Mouse (Mus musculus) hindbrain, embryonic 13.5 days (tissue): Measurements from ENCODE around the gene Cox14. TPM values are rescaled to one million over a fixed set of nuclear protein-coding genes. Genes with fewer than 3 reads are reported as not detected.
A peak's percentile ranks its signal among the peaks of the same experiment; 100 is the strongest.
"Not testable (repeated sequence)": the region's sequence is repeated elsewhere in the genome, so short reads cannot be mapped to it uniquely, and the experiment has no call there.

Experiments used
- ATAC-seq: fragments of 200-750 bp; cut with Nextera tagmentation; 2 replicates; pipeline ENCODE4 v1.8.0; 2017; ENCODE audit warnings: moderate TSS enrichment; ENCODE audit not compliant: low FRiP score
- H3K27ac ChIP-seq: fragments of 300-500 bp; sonication (generic); 2 replicates; pipeline ENCODE4 v1.5.1; 2015; ENCODE audit warnings: inconsistent platforms, mild to moderate bottlenecking, moderate library complexity
- H3K27me3 ChIP-seq: fragments of 300-500 bp; sonication (generic); 2 replicates; pipeline ENCODE4 v1.6.1; 2015; ENCODE audit warnings: mild to moderate bottlenecking, inconsistent platforms
- H3K36me3 ChIP-seq: fragments of 300-500 bp; sonication (generic); 2 replicates; pipeline ENCODE4 v1.6.1; 2015; ENCODE audit warnings: mild to moderate bottlenecking, inconsistent platforms
- H3K4me1 ChIP-seq: fragments of 300-500 bp; sonication (generic); replicated peaks from 2 replicates; pipeline ENCODE4 v1.6.1; 2015; ENCODE audit warnings: inconsistent platforms
- H3K4me2 ChIP-seq: fragments of 300-500 bp; sonication (generic); 2 replicates; pipeline ENCODE4 v1.6.1; 2015; ENCODE audit warnings: inconsistent platforms, mild to moderate bottlenecking, moderate library complexity
- H3K4me3 ChIP-seq: fragments of 300-500 bp; sonication (generic); 2 replicates; pipeline ENCODE4 v1.5.1; 2015; ENCODE audit warnings: mild to moderate bottlenecking, inconsistent platforms
- H3K9ac ChIP-seq: fragments of 300-500 bp; sonication (generic); 2 replicates; pipeline ENCODE4 v1.6.1; 2015; ENCODE audit warnings: mild to moderate bottlenecking, inconsistent platforms
- H3K9me3 ChIP-seq: fragments of 300-500 bp; sonication (generic); 2 replicates; pipeline ENCODE4 v1.6.1; 2016; ENCODE audit warnings: inconsistent platforms
- WGBS: fragments of 180-500 bp; shearing (Covaris S2); methylation state at CpG from one replicate; pipeline ENCODE4 v1.1.7; 2015; 5-methylcytosine and 5-hydroxymethylcytosine counted together
- polyA plus RNA-seq: library from polyadenylated mRNA; unstranded; fragments of >200 nt; fragmentation: Nextera tagmentation; extraction: Ambion mirVana; gene quantifications from 2 replicates; pipeline ENCODE4 v1.2.1, GENCODE M21; 2015

Gene Cox14
- polyA plus RNA-seq, 1 experiment from 2014 or later: 174 TPM

- H3K27me3 ChIP-seq: no peaks in the 10 kb centered on the region
- ATAC-seq: no peak
- peaks cover 65% of the 10 kb centered on the region for H3K36me3 ChIP-seq
- no peaks in the 10 kb centered on the region for H3K9me3 ChIP-seq
- H3K9ac ChIP-seq: no peak overlapping the region
- no peak overlapping the region for H3K4me3 ChIP-seq
- 90% methylated on average over 18 of the region's 18 CpGs for WGBS
- no peak overlapping the region for H3K4me2 ChIP-seq
- 0 out of 2 replicates have a peak overlapping the region, but pooled peaks have one; percentile 99 for H3K27ac ChIP-seq
- peaks cover 26% of the 10 kb centered on the region for H3K4me1 ChIP-seq
Observed at GRCm38 (mm10) chr15:99700219-99701106, 25.0 kb upstream of the Cox14 start.

GRCm38 (mm10) chr15:99701640-99701998 is 23.8 kb upstream of the Cox14 start:
- WGBS: 48% methylated on average over 16 of the region's 16 CpGs
- ATAC-seq, H3K9me3 ChIP-seq, H3K27me3 ChIP-seq: not testable (repeated sequence)
- Histone ChIP-seq H3K4me3 (peak overlapping the region; percentile 79), H3K36me3 (peaks cover 62% of the 10 kb centered on the region), H3K4me1 (peaks cover 33% of the 10 kb centered on the region), H3K27ac (peak overlapping the region; percentile 99), H3K9ac (peak overlapping the region; percentile 97), H3K4me2 (peak overlapping the region; percentile 98)

- H3K4me2 ChIP-seq: peak within 1 kb of the TSS; percentile 98
- peaks cover 33% of the 10 kb centered on the region for H3K4me1 ChIP-seq
- WGBS: under 1% methylated on average over 62 of the region's 71 CpGs
- H3K27me3 ChIP-seq: no peaks in the 10 kb centered on the region
- peak within 1 kb of the TSS; percentile 99 for H3K27ac ChIP-seq
- H3K9me3 ChIP-seq: no peaks in the 10 kb centered on the region
- H3K9ac ChIP-seq: peak within 1 kb of the TSS; percentile 97
- ATAC-seq: peak; percentile 94
- peaks cover 62% of the 10 kb centered on the region for H3K36me3 ChIP-seq
- peak within 1 kb of the TSS; percentile 79 for H3K4me3 ChIP-seq
Observed at GRCm38 (mm10) chr15:99701999-99702900, 23.2 kb upstream of the Cox14 start, which contains the start of gene Smarcd1. Smarcd1 (plus strand) TSS chr15:99702129.

- Histone ChIP-seq H3K4me3 (peak overlapping the region; percentile 79), H3K4me2 (peak overlapping the region; percentile 98), H3K36me3 (peaks cover 62% of the 10 kb centered on the region), H3K9ac (peak overlapping the region; percentile 97), H3K9me3 (no peaks in the 10 kb centered on the region), H3K27ac (peak overlapping the region; percentile 99), H3K27me3 (no peaks in the 10 kb centered on the region), H3K4me1 (peaks cover 33% of the 10 kb centered on the region)
- WGBS: 58% methylated on average over 9 of the region's 9 CpGs
- no peak for ATAC-seq
Observed at GRCm38 (mm10) chr15:99703104-99703503, 22.3 kb upstream of the Cox14 start.

GRCm38 (mm10) chr15:99703676-99704040 is 21.8 kb upstream of the Cox14 start:
- Histone ChIP-seq H3K27me3 (no peaks in the 10 kb centered on the region), H3K4me3 (peak overlapping the region; percentile 79), H3K9ac (peak overlapping the region; percentile 97), H3K9me3 (no peaks in the 10 kb centered on the region), H3K4me1 (peaks cover 33% of the 10 kb centered on the region), H3K27ac (peak overlapping the region; percentile 99), H3K4me2 (peak overlapping the region; percentile 98), H3K36me3 (peaks cover 63% of the 10 kb centered on the region)
- WGBS: 54% methylated on average over 5 of the region's 5 CpGs
- ATAC-seq: no peak

- peaks cover 63% of the 10 kb centered on the region for H3K36me3 ChIP-seq
- H3K9ac ChIP-seq: peak overlapping the region; percentile 97
- H3K4me3 ChIP-seq: peak overlapping the region; percentile 79
- H3K4me2 ChIP-seq: peak overlapping the region; percentile 98
- H3K9me3 ChIP-seq: no peaks in the 10 kb centered on the region
- peak overlapping the region; percentile 99 for H3K27ac ChIP-seq
- no peak for ATAC-seq
- peaks cover 33% of the 10 kb centered on the region for H3K4me1 ChIP-seq
- no peaks in the 10 kb centered on the region for H3K27me3 ChIP-seq
- WGBS: 9% methylated on average over 23 of the region's 23 CpGs
Observed at GRCm38 (mm10) chr15:99704041-99704681, 21.3 kb upstream of the Cox14 start.

- H3K9ac ChIP-seq: peak overlapping the region; percentile 97
- H3K27me3 ChIP-seq: no peaks in the 10 kb centered on the region
- H3K27ac ChIP-seq: peak overlapping the region; percentile 99
- H3K36me3 ChIP-seq: peaks cover 63% of the 10 kb centered on the region
- ATAC-seq: no peak
- H3K4me3 ChIP-seq: peak overlapping the region; percentile 79
- H3K4me2 ChIP-seq: peak overlapping the region; percentile 98
- peaks cover 33% of the 10 kb centered on the region for H3K4me1 ChIP-seq
- no peaks in the 10 kb centered on the region for H3K9me3 ChIP-seq
- 15% methylated on average over 7 of the region's 7 CpGs for WGBS
Observed at GRCm38 (mm10) chr15:99704881-99705280, 20.5 kb upstream of the Cox14 start.

GRCm38 (mm10) chr15:99705440-99706048 is 19.9 kb upstream of the Cox14 start, which contains the start of gene Gm17349:
Gm17349 (minus strand) TSS chr15:99705490.
- peak within 1 kb of the TSS; percentile 99 for H3K27ac ChIP-seq
- ATAC-seq: no peak
- peaks cover 63% of the 10 kb centered on the region for H3K36me3 ChIP-seq
- H3K9me3 ChIP-seq: no peaks in the 10 kb centered on the region
- 64% methylated on average over 11 of the region's 11 CpGs for WGBS
- H3K4me1 ChIP-seq: peaks cover 33% of the 10 kb centered on the region
- peak within 1 kb of the TSS; percentile 97 for H3K9ac ChIP-seq
- no peaks in the 10 kb centered on the region for H3K27me3 ChIP-seq
- peak within 1 kb of the TSS; percentile 98 for H3K4me2 ChIP-seq
- H3K4me3 ChIP-seq: peak within 1 kb of the TSS; percentile 79

- Histone ChIP-seq H3K4me2 (no peak overlapping the region), H3K9me3 (no peaks in the 10 kb centered on the region), H3K27ac (no peak overlapping the region), H3K4me3 (no peak overlapping the region), H3K4me1 (peaks cover 37% of the 10 kb centered on the region), H3K36me3 (peaks cover 87% of the 10 kb centered on the region), H3K27me3 (no peaks in the 10 kb centered on the region), H3K9ac (no peak overlapping the region)
- 98% methylated on average over 13 of the region's 13 CpGs for WGBS
- no peak for ATAC-seq
Observed at GRCm38 (mm10) chr15:99708176-99708575, 17.2 kb upstream of the Cox14 start.

- Histone ChIP-seq H3K4me2 (no peak overlapping the region), H3K27me3 (no peaks in the 10 kb centered on the region)
- WGBS: 93% methylated on average over 10 of the region's 10 CpGs
Observed at GRCm38 (mm10) chr15:99710221-99711190, 14.9 kb upstream of the Cox14 start.

GRCm38 (mm10) chr15:99711491-99711890 is 13.9 kb upstream of the Cox14 start:
- no peaks in the 10 kb centered on the region for H3K27me3 ChIP-seq
- H3K4me3 ChIP-seq: no peak overlapping the region
- H3K27ac ChIP-seq: no peak overlapping the region
- no peak for ATAC-seq
- no peak overlapping the region for H3K4me2 ChIP-seq
- H3K9ac ChIP-seq: no peak overlapping the region
- H3K36me3 ChIP-seq: peaks cover 92% of the 10 kb centered on the region
- no peaks in the 10 kb centered on the region for H3K9me3 ChIP-seq
- H3K4me1 ChIP-seq: peaks cover 36% of the 10 kb centered on the region
- 71% methylated on average over 3 of the region's 3 CpGs for WGBS

More at GRCm38 (mm10) chr15:99710221-99711190, 14.9 kb upstream of the Cox14 start:
- Histone ChIP-seq H3K9ac (no peak overlapping the region), H3K27ac (no peak overlapping the region), H3K36me3 (peaks cover 92% of the 10 kb centered on the region), H3K4me3 (no peak overlapping the region), H3K4me1 (peaks cover 33% of the 10 kb centered on the region), H3K9me3 (no peaks in the 10 kb centered on the region)
- ATAC-seq: no peak
